Mouse (Mus musculus) neural tube, embryonic 13.5 days (tissue): ENCODE measurements around the gene Ccnl1. TPM values are rescaled to one million over a fixed set of nuclear protein-coding genes. Genes with fewer than 3 reads are reported as not detected.
A peak's percentile ranks its signal among the peaks of the same experiment; 100 is the strongest.

ENCODE experiments used
- ATAC-seq: fragments of 200-750 bp; cut with Nextera tagmentation; 2 replicates; pipeline ENCODE4 v1.8.0; 2017; ENCODE audit warnings: low read depth, mild to moderate bottlenecking, moderate TSS enrichment, moderate library complexity
- H3K27ac ChIP-seq: fragments of 300-500 bp; sonication (generic); replicated peaks from 2 replicates; pipeline ENCODE4 v1.5.1; 2015; ENCODE audit warnings: moderate library complexity, mild to moderate bottlenecking, inconsistent platforms
- H3K27me3 ChIP-seq: fragments of 300-500 bp; sonication (generic); 2 replicates; pipeline ENCODE4 v1.6.1; 2015; ENCODE audit warnings: mild to moderate bottlenecking, inconsistent platforms
- H3K36me3 ChIP-seq: fragments of 300-500 bp; sonication (generic); 2 replicates; pipeline ENCODE4 v1.6.1; 2015; ENCODE audit warnings: mild to moderate bottlenecking, inconsistent platforms
- H3K4me1 ChIP-seq: fragments of 300-500 bp; sonication (generic); replicated peaks from 2 replicates; pipeline ENCODE4 v1.6.1; 2015; ENCODE audit warnings: inconsistent platforms
- H3K4me2 ChIP-seq: fragments of 300-500 bp; sonication (generic); 2 replicates; pipeline ENCODE4 v1.6.1; 2015; ENCODE audit warnings: inconsistent platforms, mild to moderate bottlenecking, moderate library complexity
- H3K4me3 ChIP-seq: fragments of 300-500 bp; sonication (generic); 2 replicates; pipeline ENCODE4 v1.5.1; 2015; ENCODE audit warnings: mild to moderate bottlenecking, inconsistent platforms
- H3K9ac ChIP-seq: fragments of 300-500 bp; sonication (generic); 2 replicates; pipeline ENCODE4 v1.6.1; 2015; ENCODE audit warnings: moderate library complexity, mild to moderate bottlenecking, inconsistent platforms
- H3K9me3 ChIP-seq: fragments of 300-500 bp; sonication (generic); 2 replicates; pipeline ENCODE4 v1.6.1; 2016; ENCODE audit warnings: inconsistent platforms
- WGBS: fragments of 180-500 bp; shearing (Covaris S2); methylation state at CpG from one replicate; pipeline ENCODE4 v1.1.7; 2015; 5-methylcytosine and 5-hydroxymethylcytosine counted together
- polyA plus RNA-seq: library from polyadenylated mRNA; unstranded; fragments of >200 nt; fragmentation: Nextera tagmentation; extraction: Ambion mirVana; gene quantifications from 2 replicates; pipeline ENCODE4 v1.2.1, GENCODE M21; 2015

Gene Ccnl1
- 75.1 and 83.6 TPM in 2 replicates for polyA plus RNA-seq

DNA sequence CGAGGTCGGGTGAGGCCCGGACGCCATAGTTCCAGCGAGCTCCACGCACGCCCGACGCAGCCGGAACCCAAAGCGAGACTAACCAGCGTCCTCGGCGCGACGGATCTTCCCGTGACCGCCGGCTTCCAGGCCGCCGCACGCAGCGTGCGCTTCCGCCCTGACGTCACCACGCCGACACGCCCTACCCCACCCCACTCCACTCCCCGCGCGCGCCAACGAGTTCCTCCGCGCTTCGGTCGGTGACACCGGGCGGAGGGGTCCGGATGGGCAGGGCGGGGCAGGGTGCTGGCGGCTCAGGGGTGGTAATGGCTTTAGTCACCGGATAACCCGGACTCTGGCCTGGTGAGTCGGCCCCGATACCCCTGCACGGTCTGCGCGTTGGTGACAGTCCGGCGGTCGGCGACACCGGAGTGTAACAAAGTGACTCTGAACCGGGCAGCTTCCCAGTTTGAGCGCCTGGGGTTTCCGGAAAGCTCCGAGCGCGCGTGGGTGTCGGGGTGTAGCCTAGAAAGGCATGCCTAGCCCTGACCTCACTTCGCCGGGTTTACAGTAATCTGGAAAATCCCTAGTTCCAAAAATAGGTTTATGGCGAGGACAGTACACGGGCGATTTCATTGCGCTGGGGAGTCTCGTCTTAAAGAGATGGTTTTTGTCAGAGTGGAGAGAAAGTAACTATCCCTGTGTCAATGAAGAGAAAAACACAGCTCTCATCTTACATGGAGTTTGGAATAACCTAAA is at the start of gene Ccnl1:
Gene Ccnl1, minus strand, starts transcription at position 148 of the 738 bp plus-strand sequence.
- Histone ChIP-seq H3K4me1 (peaks cover 44% of the 10 kb centered on the region), H3K27ac (peak within 1 kb of the TSS; percentile 100), H3K27me3 (no peaks in the 10 kb centered on the region), H3K4me2 (peak within 1 kb of the TSS; percentile 91), H3K4me3 (peak within 1 kb of the TSS; percentile 97), H3K9me3 (no peaks in the 10 kb centered on the region), H3K9ac (peak within 1 kb of the TSS; percentile 100), H3K36me3 (peaks cover 22% of the 10 kb centered on the region)
- under 1% methylated on average over 70 of the region's 70 CpGs for WGBS
- ATAC-seq, result peak; percentile 97

DNA sequence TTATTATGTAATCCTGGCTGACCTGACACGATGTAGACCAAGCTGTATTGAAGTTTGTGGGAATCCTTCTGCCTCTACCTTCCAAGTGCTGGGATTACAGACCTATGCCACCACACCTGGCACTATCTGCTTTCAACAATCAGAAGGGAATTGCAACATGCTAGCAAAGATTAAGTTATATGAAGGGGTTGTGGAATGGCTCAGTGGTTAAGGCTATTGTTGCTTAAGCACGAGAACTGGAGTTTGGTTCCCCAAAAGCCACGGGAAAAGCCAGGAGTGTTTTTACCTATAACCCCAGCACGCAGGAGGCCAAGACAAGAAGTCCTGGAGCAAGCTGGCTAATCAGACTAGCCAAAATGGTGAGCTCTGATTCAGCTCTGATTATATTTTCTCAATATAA is 46.9 kb upstream of the Ccnl1 start:
- Histone ChIP-seq H3K4me1 (no peaks in the 10 kb centered on the region), H3K4me2 (no peak overlapping the region), H3K27ac (no peak overlapping the region), H3K36me3 (no peaks in the 10 kb centered on the region), H3K27me3 (no peaks in the 10 kb centered on the region), H3K9me3 (no peaks in the 10 kb centered on the region), H3K9ac (no peak overlapping the region), H3K4me3 (no peak overlapping the region)
- no peak for ATAC-seq
- 90% methylated on average over 4 of the region's 4 CpGs for WGBS

DNA sequence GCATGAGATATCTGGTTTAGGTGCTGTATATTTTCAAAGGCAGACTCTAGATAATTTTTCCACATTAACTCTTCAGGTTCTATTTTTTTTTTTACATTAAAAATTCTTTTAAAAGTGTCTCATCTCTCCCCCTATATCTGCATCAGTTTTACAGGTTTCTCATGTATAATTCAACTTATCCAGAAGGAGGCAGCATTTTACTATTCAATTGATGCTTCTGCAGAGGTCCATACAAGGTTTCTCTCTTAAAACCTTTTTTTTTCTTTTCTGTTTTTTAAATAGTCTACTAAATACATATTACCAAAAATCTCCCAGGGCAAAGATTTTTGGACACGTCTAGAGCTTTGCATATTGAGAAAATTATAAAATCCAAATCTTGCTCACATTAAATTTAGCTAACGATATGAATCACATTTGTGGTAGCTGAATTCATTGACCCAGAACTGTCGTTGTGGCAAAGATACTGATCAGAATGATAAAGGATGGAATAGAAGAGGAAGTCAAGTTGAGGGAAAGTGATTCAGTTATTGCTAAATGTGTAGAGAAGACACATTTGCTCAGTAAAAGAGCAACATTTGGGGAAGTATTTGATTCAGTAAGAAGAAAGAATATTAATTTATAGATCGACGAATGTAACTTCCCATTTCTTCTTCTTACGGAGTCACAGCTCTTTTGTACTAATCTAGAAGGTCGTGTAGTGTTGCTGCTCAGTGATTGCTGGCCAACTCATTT is 46.3 kb upstream of the Ccnl1 start:
- Histone ChIP-seq H3K9me3 (no peaks in the 10 kb centered on the region), H3K27ac (no peak overlapping the region), H3K9ac (no peak overlapping the region), H3K36me3 (no peaks in the 10 kb centered on the region), H3K4me2 (no peak overlapping the region), H3K27me3 (no peaks in the 10 kb centered on the region), H3K4me1 (no peaks in the 10 kb centered on the region), H3K4me3 (no peak overlapping the region)
- 76% methylated on average over 7 of the region's 7 CpGs for WGBS
- ATAC-seq, result no peak

DNA sequence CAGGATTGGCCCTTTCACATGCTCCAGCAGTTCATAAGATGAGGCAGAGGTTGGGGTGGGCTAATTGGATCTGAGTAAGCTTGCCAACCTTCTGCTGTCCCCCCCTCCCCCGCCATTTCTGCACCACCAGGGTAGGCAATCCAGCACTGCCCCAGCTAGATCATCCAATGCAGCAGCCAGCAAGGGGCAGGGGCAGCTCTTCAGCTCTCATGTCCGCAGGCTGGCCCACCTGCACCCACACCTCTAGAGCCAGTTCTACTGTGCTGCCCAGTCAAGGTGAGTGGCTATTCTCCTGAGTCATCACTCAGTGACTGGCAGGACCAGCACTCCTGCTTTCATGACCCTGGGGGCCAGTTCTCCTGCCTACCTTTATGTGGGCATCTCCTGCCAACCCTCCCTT is 42.4 kb upstream of the Ccnl1 start:
- no peaks in the 10 kb centered on the region for H3K27me3 ChIP-seq
- 85% methylated on average over 2 of the region's 2 CpGs for WGBS
- no peaks in the 10 kb centered on the region for H3K9me3 ChIP-seq
- no peaks in the 10 kb centered on the region for H3K36me3 ChIP-seq
- no peak for ATAC-seq
- H3K27ac ChIP-seq, result no peak overlapping the region
- no peaks in the 10 kb centered on the region for H3K4me1 ChIP-seq
- H3K4me2 ChIP-seq, result no peak overlapping the region
- H3K9ac ChIP-seq, result no peak overlapping the region
- H3K4me3 ChIP-seq, result no peak overlapping the region

DNA sequence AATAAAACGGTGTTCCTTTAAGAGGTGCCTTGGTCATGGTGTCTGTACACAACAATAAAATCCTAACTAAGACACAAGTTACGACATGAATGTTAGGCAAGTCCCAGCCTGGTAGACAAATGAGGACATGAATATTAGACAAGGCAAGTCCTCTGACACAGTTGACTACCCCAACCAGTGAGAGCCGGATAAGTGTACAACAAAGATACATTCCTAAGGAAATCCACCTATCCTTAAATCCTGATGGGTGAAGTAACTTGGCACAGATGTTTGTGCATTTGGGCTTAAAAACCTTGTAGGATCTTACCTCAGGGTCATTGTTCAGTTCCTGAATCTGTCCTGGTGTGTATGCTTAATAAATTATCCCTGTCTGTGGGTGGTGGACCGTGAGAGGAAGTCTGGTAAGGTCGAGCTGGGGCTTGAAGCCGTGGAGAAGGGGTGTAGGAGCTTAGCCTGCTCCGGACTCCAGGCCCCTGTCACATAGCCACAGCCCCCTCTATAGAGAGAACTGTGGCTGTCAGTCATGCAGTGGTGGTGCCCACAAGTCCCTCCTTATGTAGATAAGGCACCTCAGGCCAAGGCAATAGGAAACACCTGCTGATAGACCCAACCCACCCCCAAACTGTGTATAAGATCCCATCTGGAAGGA is 39.4 kb upstream of the Ccnl1 start:
- no peak overlapping the region for H3K27ac ChIP-seq
- H3K27me3 ChIP-seq, result no peaks in the 10 kb centered on the region
- 71% methylated on average over 7 of the region's 7 CpGs for WGBS
- H3K9ac ChIP-seq, result no peak overlapping the region
- no peaks in the 10 kb centered on the region for H3K9me3 ChIP-seq
- H3K36me3 ChIP-seq, result no peaks in the 10 kb centered on the region
- H3K4me2 ChIP-seq, result no peak overlapping the region
- no peak for ATAC-seq
- H3K4me1 ChIP-seq, result no peaks in the 10 kb centered on the region
- H3K4me3 ChIP-seq, result no peak overlapping the region

DNA sequence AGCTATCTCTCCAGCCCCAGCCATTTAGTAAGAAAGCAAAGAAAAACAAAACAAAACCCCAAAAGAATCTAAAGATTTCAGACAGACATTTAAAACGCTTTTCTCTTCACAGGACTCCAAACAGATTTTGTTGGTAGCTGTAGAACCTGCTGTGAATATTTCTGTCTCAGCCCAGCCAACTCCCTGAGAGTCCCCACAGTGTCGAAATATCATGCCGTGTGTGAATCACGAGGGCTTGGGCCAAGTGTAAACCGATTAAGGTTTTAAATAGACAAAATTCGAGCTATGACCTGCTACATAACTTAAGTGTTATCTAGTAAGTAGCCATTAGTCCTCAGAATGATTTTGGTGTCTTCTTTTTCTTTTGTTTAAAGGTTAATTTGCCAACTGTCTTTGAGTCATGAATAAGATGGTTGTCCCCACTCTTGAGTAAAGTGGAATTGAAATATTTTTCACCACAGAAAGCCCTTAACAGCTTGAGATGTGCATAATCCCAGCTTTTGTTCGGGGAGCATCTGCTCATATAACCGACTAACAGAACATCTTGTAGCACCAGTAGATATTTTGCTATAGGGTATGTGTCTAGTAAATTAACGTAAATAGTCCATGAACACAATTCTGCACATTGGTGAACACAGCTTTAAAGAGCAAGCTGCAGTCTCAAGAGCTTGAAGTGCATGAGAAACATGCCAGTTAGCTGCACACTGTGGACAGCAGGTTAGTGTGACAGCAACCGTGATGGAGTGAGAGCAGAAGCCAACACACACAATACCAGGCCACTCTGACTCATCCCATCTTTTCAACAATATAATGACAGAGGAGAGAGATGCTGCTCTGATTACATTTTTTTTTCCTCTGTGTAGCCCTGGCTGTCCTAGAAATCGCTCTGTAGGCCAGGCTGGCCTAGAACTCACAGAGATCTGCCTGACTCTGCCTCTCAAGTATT is 34.6 kb upstream of the Ccnl1 start:
- Histone ChIP-seq H3K27me3 (no peaks in the 10 kb centered on the region), H3K9me3 (no peaks in the 10 kb centered on the region), H3K36me3 (no peaks in the 10 kb centered on the region), H3K4me1 (no peaks in the 10 kb centered on the region), H3K9ac (no peak overlapping the region), H3K4me3 (no peak overlapping the region), H3K4me2 (no peak overlapping the region), H3K27ac (no peak overlapping the region)
- ATAC-seq, result no peak
- 77% methylated on average over 11 of the region's 11 CpGs for WGBS

DNA sequence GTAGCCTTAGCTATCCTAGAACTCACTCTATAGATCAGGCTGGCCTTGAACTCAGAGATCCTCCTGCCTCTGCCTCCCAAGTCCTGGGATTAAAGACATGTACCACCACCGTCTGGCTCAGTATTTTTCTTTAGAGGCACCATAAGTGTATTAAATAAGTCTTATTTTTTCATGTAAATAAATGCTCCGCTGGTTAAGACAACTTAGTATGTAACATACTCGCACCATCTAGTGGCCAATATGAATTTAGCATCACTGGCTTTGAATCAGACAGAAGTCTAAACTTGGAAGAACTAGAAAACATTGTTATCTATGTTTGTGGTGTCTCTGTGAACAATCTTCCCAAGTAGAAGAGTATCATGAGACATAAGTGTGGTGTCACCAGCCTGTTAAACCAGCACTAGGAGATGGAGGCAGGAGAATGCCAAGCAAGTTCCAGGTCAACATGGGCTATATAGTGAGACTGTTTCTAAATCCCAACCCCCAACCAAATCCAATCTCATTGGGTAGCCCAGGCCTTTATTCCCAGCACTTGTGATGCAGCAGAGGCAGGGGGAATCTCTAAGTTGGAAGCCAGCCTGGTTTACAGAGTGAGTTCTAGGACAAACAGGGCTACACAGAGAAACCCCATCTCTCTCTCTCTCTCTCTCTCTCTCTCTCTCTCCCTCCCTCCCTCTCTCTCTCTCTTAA is 33.1 kb upstream of the Ccnl1 start:
- no peaks in the 10 kb centered on the region for H3K4me1 ChIP-seq
- H3K27me3 ChIP-seq, result no peaks in the 10 kb centered on the region
- no peak overlapping the region for H3K9ac ChIP-seq
- no peaks in the 10 kb centered on the region for H3K9me3 ChIP-seq
- no peak overlapping the region for H3K4me3 ChIP-seq
- WGBS, result 28% methylated on average over 3 of the region's 3 CpGs
- no peak overlapping the region for H3K27ac ChIP-seq
- peak; percentile 40; the same call in 1 of the 2 replicates for ATAC-seq
- H3K4me2 ChIP-seq, result no peak overlapping the region
- no peaks in the 10 kb centered on the region for H3K36me3 ChIP-seq

DNA sequence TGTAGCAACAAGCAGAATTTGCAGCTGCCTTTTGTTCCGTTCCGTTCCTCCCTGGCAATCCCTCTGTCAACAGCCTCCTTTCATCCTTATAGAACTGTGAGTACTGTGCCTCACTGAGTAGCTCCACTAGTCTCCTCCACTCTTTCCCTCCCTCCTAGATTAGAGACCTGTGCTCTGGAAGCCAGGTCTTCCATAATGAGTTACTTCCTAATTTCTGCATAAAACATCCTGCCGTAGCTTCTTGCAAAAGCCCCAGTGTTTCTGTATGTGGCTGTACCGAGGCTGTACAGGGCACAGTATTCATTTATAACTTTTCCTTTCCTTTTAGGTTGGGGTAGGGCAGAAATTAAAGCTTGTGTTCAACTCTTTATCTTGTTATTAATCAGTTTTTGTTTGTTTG is 32.5 kb upstream of the Ccnl1 start:
- Histone ChIP-seq H3K4me2 (no peak overlapping the region), H3K4me3 (no peak overlapping the region), H3K27me3 (no peaks in the 10 kb centered on the region), H3K9me3 (no peaks in the 10 kb centered on the region), H3K36me3 (no peaks in the 10 kb centered on the region), H3K27ac (no peak overlapping the region), H3K4me1 (no peaks in the 10 kb centered on the region), H3K9ac (no peak overlapping the region)
- ATAC-seq, result no peak
- WGBS, result 84% methylated on average over 4 of the region's 4 CpGs

DNA sequence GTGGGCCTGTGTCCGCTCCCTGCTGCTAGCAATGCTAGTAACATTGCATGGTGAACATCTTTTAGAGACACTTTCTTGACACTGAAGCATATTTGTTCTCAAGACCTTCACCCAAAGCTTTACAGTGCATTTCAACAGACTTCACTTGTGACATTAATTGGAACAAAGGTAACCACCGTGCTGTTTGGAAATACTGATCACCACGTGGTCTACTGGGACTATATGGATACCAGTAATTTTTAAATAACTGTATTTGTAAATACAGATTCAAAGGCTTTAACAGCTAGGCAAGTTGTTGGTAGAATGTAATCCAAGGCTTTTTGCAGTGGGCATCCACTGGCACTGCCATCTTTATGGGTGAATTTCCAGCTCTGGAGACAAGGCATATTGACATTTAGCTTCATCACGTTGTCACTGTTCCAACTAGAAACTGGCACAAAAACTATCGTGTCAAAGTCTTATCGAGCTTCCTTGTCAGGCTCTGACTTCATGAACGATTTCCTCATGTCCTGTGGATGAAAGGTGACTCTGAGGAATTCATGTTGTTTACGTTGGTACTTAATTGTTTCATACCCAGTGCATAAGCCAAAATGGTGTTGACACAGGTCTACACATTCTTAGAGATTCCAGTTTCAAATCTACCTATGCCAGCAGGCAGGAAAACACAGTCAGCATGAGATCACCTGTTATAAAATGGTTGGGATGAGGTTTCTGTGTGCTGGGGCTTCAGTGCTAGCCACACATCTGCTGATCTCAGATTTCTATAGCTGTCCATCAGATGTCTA is 30.9 kb upstream of the Ccnl1 start:
- Histone ChIP-seq H3K4me2 (no peak overlapping the region), H3K27me3 (no peaks in the 10 kb centered on the region), H3K27ac (no peak overlapping the region), H3K9ac (no peak overlapping the region), H3K36me3 (no peaks in the 10 kb centered on the region), H3K4me1 (no peaks in the 10 kb centered on the region), H3K4me3 (no peak overlapping the region), H3K9me3 (no peaks in the 10 kb centered on the region)
- 88% methylated on average over 8 of the region's 8 CpGs for WGBS
- ATAC-seq, result no peak

DNA sequence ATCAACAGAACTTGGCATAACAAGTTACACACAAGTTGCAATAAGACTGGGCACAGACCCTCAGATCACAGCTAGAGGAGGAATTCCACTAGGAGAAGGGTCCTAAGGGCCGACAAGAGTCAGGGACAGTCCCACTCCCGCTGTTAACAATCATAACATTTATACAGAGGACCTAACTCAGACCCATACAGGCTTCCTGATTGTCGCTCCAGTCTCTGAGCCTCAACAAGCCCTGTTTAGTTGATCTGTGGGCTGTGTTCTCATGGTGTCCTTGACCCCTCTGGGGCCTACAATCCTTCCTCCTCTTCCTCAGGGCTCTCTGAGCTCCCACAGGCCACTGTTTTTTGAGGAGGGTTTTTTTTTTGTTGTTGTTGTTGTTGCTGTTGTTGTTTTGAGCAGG is 18.2 kb upstream of the Ccnl1 start:
- no peak overlapping the region for H3K9ac ChIP-seq
- no peak overlapping the region for H3K4me2 ChIP-seq
- no peak overlapping the region for H3K4me3 ChIP-seq
- no peaks in the 10 kb centered on the region for H3K27me3 ChIP-seq
- H3K27ac ChIP-seq, result 0 out of 2 replicates have a peak overlapping the region, but pooled peaks have one; percentile 97
- WGBS, result 44% methylated on average over 3 of the region's 3 CpGs
- peaks cover 19% of the 10 kb centered on the region for H3K4me1 ChIP-seq
- H3K9me3 ChIP-seq, result no peaks in the 10 kb centered on the region
- ATAC-seq, result no peak
- no peaks in the 10 kb centered on the region for H3K36me3 ChIP-seq
